Mouse (Mus musculus) right cerebral cortex, adult 2 months (tissue): ENCODE results near the gene Tmod2.
A peak's percentile ranks its signal among the peaks of the same experiment; 100 is the strongest.

Experiments
- DNase-seq, 2 experiments: peaks; one replicate each; pipeline ENCODE4 v3.0.0; 2021 to 2022; ENCODE audit warnings: low spot score in 2 of 2

Tmod2 gene

GRCm38 (mm10) chr9:75601510-75601909 lies 9.6 kb downstream of the Tmod2 start:
- DNase-seq: no peak

- peak in 1 of 2 experiments; percentile 63 for DNase-seq
Measured at GRCm38 (mm10) chr9:75600166-75600934, 10.8 kb downstream of the Tmod2 start.

GRCm38 (mm10) chr9:75599191-75599841 lies 11.8 kb downstream of the Tmod2 start:
- DNase-seq: no peak

- DNase-seq: no peak
Measured at GRCm38 (mm10) chr9:75597596-75597995, 13.5 kb downstream of the Tmod2 start.

GRCm38 (mm10) chr9:75597036-75597435 lies 14.1 kb downstream of the Tmod2 start:
- DNase-seq: no peak

GRCm38 (mm10) chr9:75593481-75593880 lies 17.6 kb downstream of the Tmod2 start:
- DNase-seq: peak in 1 of 2 experiments; percentile 45

GRCm38 (mm10) chr9:75589850-75590790 lies 21.0 kb downstream of the Tmod2 start:
- no peak for DNase-seq

- DNase-seq: no peak
Measured at GRCm38 (mm10) chr9:75581694-75582350, 29.3 kb downstream of the Tmod2 start.

GRCm38 (mm10) chr9:75579321-75579720 lies 31.8 kb downstream of the Tmod2 start:
- no peak for DNase-seq

GRCm38 (mm10) chr9:75571036-75571942 lies 39.8 kb downstream of the Tmod2 start:
- DNase-seq: no peak

GRCm38 (mm10) chr9:75568399-75568798 lies 42.7 kb downstream of the Tmod2 start:
- no peak for DNase-seq

- DNase-seq: no peak
Measured at GRCm38 (mm10) chr9:75564892-75565291, 46.2 kb downstream of the Tmod2 start.

- no peak for DNase-seq
Measured at GRCm38 (mm10) chr9:75563622-75564021, 47.5 kb downstream of the Tmod2 start.

GRCm38 (mm10) chr9:75563176-75563575 lies 47.9 kb downstream of the Tmod2 start:
- no peak for DNase-seq

- DNase-seq: no peak
Measured at GRCm38 (mm10) chr9:75561040-75561669, 50.0 kb downstream of the Tmod2 start.

- no peak for DNase-seq
Measured at GRCm38 (mm10) chr9:75560353-75560752, 50.8 kb downstream of the Tmod2 start.

GRCm38 (mm10) chr9:75559512-75560012 lies 51.6 kb downstream of the Tmod2 start, which contains the start of gene Tmod3:
Tmod3 (minus strand) TSS chr9:75559657.
- DNase-seq: peak; percentile 94 to 97

- peak in 1 of 2 experiments; percentile 13 for DNase-seq
Measured at GRCm38 (mm10) chr9:75558812-75559511, 52.2 kb downstream of the Tmod2 start.

- no peak for DNase-seq
Measured at GRCm38 (mm10) chr9:75558360-75558759, 52.8 kb downstream of the Tmod2 start.
